ENCODE assay signal across 8 mouse cellular contexts in genomic region chr10:127071203-127071602, GRCm38 (mm10). TPM values are rescaled to one million over a fixed set of nuclear protein-coding genes. Genes with fewer than 3 reads are reported as not detected.
DNase-seq lines count a peak whose midpoint lies in the region; ATAC-seq lines count a peak whose summit lies in the region.

No protein-coding gene starts in this region.

- 71% methylated on average over 9 of the region's 9 CpGs for WGBS in heart, embryonic 13.5 days
- WGBS in hindbrain, embryonic 13.5 days, result 73% methylated on average over 9 of the region's 9 CpGs
- WGBS in midbrain, embryonic 12.5 days, result 79% methylated on average over 9 of the region's 9 CpGs

- peak overlapping the region; percentile 87 for H3K9ac ChIP-seq in heart, embryonic 13.5 days
- H3K9ac ChIP-seq in hindbrain, embryonic 13.5 days, result peak overlapping the region; percentile 84
- H3K9ac ChIP-seq in midbrain, embryonic 12.5 days (replicated peaks), result peak overlapping the region; percentile 69; the same call in 1 of the 2 replicates

- no peak for ATAC-seq in heart, embryonic 13.5 days (ENCODE audit: extremely low read depth, insufficient number of reproducible peaks, low FRiP score, low TSS enrichment)
- ATAC-seq in hindbrain, embryonic 13.5 days (ENCODE audit: low FRiP score), result no peak
- ATAC-seq in midbrain, embryonic 12.5 days (ENCODE audit: low FRiP score, low read depth), result no peak

- H3K27ac ChIP-seq in heart, embryonic 13.5 days (replicated peaks), result no peak overlapping the region
- H3K27ac ChIP-seq in hindbrain, embryonic 13.5 days, result peak overlapping the region; percentile 92; the same call in 1 of the 2 replicates
- peak overlapping the region; percentile 52; the same call in 1 of the 2 replicates for H3K27ac ChIP-seq in midbrain, embryonic 12.5 days (replicated peaks)

- H3K27me3 ChIP-seq in heart, embryonic 13.5 days (replicated peaks), result peaks cover 20% of the 10 kb centered on the region
- H3K27me3 ChIP-seq in hindbrain, embryonic 13.5 days, result peaks cover 10% of the 10 kb centered on the region
- peaks cover 13% of the 10 kb centered on the region for H3K27me3 ChIP-seq in midbrain, embryonic 12.5 days

- H3K4me1 ChIP-seq in heart, embryonic 13.5 days, result peaks cover 25% of the 10 kb centered on the region
- H3K4me1 ChIP-seq in hindbrain, embryonic 13.5 days (replicated peaks), result peaks cover 37% of the 10 kb centered on the region
- H3K4me1 ChIP-seq in midbrain, embryonic 12.5 days, result peaks cover 30% of the 10 kb centered on the region

- peak overlapping the region; percentile 95 for H3K4me2 ChIP-seq in heart, embryonic 13.5 days
- H3K4me2 ChIP-seq in hindbrain, embryonic 13.5 days, result peak overlapping the region; percentile 99
- H3K4me2 ChIP-seq in midbrain, embryonic 12.5 days (replicated peaks), result peak overlapping the region; percentile 76

- DNase-seq in heart, adult 9 months (ENCODE audit: low spot score in 2 of 2), result no peak
- peak; percentile 66 for DNase-seq in MN1 (ENCODE audit: low spot score)
- DNase-seq in adrenal gland, adult 18-20 months (ENCODE audit: low spot score in 2 of 2), result no peak
- DNase-seq in left cerebral cortex, adult 11 months (ENCODE audit: low spot score), result no peak
- no peak for DNase-seq in cerebellum, postnatal 25 days

- peak overlapping the region; percentile 84 for H3K4me3 ChIP-seq in heart, embryonic 13.5 days
- H3K4me3 ChIP-seq in hindbrain, embryonic 13.5 days, result peak overlapping the region; percentile 61
- peak overlapping the region; percentile 61 for H3K4me3 ChIP-seq in midbrain, embryonic 12.5 days

- H3K36me3 ChIP-seq in heart, embryonic 13.5 days, result peaks cover 25% of the 10 kb centered on the region
- peaks cover 25% of the 10 kb centered on the region for H3K36me3 ChIP-seq in hindbrain, embryonic 13.5 days
- peaks cover 27% of the 10 kb centered on the region for H3K36me3 ChIP-seq in midbrain, embryonic 12.5 days

- H3K9me3 ChIP-seq in heart, embryonic 13.5 days, result no peaks in the 10 kb centered on the region
- H3K9me3 ChIP-seq in hindbrain, embryonic 13.5 days, result no peaks in the 10 kb centered on the region
- no peaks in the 10 kb centered on the region for H3K9me3 ChIP-seq in midbrain, embryonic 12.5 days

RNA-seq across cellular contexts. Expression of gene Tspan31, which starts 1.1 kb away (rescaled TPM):
- polyA plus RNA-seq in heart, embryonic 13.5 days (2015; fragmentation: Nextera tagmentation; extraction: Ambion mirVana), result 110 and 114 TPM in 2 replicates
- polyA plus RNA-seq in hindbrain, embryonic 13.5 days (2015; fragmentation: Nextera tagmentation; extraction: Ambion mirVana), result 122 and 129 TPM in 2 replicates
- polyA plus RNA-seq in midbrain, embryonic 12.5 days (2016; fragmentation: Nextera tagmentation; extraction: Ambion mirVana), result 165 and 167 TPM in 2 replicates
- total RNA-seq in adrenal gland, adult 18-20 months (2021), result 100 to 1,000 TPM; 106 to 107 TPM

RNA-seq across cellular contexts. Expression of gene Agap2, which starts 3.9 kb away (rescaled TPM):
- polyA plus RNA-seq in heart, embryonic 13.5 days (2015; fragmentation: Nextera tagmentation; extraction: Ambion mirVana), result not detected in 2 replicates
- polyA plus RNA-seq in hindbrain, embryonic 13.5 days (2015; fragmentation: Nextera tagmentation; extraction: Ambion mirVana), result 3.0 and 3.1 TPM in 2 replicates
- polyA plus RNA-seq in midbrain, embryonic 12.5 days (2016; fragmentation: Nextera tagmentation; extraction: Ambion mirVana), result 1.3 TPM in 2 replicates
- total RNA-seq in adrenal gland, adult 18-20 months (2021), result 1 to 10 TPM; 3.1 to 3.2 TPM

RNA-seq across cellular contexts. Expression of gene Cdk4, which starts 7.9 kb away (rescaled TPM):
- polyA plus RNA-seq in heart, embryonic 13.5 days (2015; fragmentation: Nextera tagmentation; extraction: Ambion mirVana), result 1,002 and 1,117 TPM in 2 replicates
- polyA plus RNA-seq in hindbrain, embryonic 13.5 days (2015; fragmentation: Nextera tagmentation; extraction: Ambion mirVana), result 1,183 and 1,237 TPM in 2 replicates
- 2,032 and 2,136 TPM in 2 replicates for polyA plus RNA-seq in midbrain, embryonic 12.5 days (2016; fragmentation: Nextera tagmentation; extraction: Ambion mirVana)
- 100 to 1,000 TPM; 138 to 172 TPM for total RNA-seq in adrenal gland, adult 18-20 months (2021)

RNA-seq across cellular contexts. Expression of gene March9, which starts 11.2 kb away (rescaled TPM):
- 0.12 and 0.18 TPM in 2 replicates for polyA plus RNA-seq in heart, embryonic 13.5 days (2015; fragmentation: Nextera tagmentation; extraction: Ambion mirVana)
- polyA plus RNA-seq in hindbrain, embryonic 13.5 days (2015; fragmentation: Nextera tagmentation; extraction: Ambion mirVana), result 5.8 and 5.9 TPM in 2 replicates
- polyA plus RNA-seq in midbrain, embryonic 12.5 days (2016; fragmentation: Nextera tagmentation; extraction: Ambion mirVana), result 4.6 and 5.3 TPM in 2 replicates
- total RNA-seq in adrenal gland, adult 18-20 months (2021), result 1 to 10 TPM; 6.3 to 6.8 TPM

RNA-seq across cellular contexts. Expression of gene Cyp27b1, which starts 23.2 kb away (rescaled TPM):
- 0.10 and 0.21 TPM in 2 replicates for polyA plus RNA-seq in heart, embryonic 13.5 days (2015; fragmentation: Nextera tagmentation; extraction: Ambion mirVana)
- 0.23 and 0.27 TPM in 2 replicates for polyA plus RNA-seq in hindbrain, embryonic 13.5 days (2015; fragmentation: Nextera tagmentation; extraction: Ambion mirVana)
- polyA plus RNA-seq in midbrain, embryonic 12.5 days (2016; fragmentation: Nextera tagmentation; extraction: Ambion mirVana), result 0.09 and 0.16 TPM in 2 replicates
- under 1 TPM; 0.42 to 0.56 TPM for total RNA-seq in adrenal gland, adult 18-20 months (2021)
